Mouse (Mus musculus) olfactory bulb, adult 2 months (tissue): ENCODE results near the gene Hcfc2. TPM values are rescaled to one million over a fixed set of nuclear protein-coding genes. Genes with fewer than 3 reads are reported as not detected.

Experiments used
- H3K27ac ChIP-seq: fragments of 200-500 bp; 2 replicates; pipeline ENCODE4 v1.5.1; 2012; ENCODE audit warnings: low read depth, low read length; ENCODE audit not compliant: insufficient read depth
- H3K4me1 ChIP-seq: fragments of 200-500 bp; 2 replicates; pipeline ENCODE4 v1.6.1; 2012; ENCODE audit warnings: low read length; ENCODE audit not compliant: control insufficient read depth, insufficient read depth
- H3K4me3 ChIP-seq: fragments of 200-500 bp; 2 replicates; pipeline ENCODE4 v1.5.1; 2012; ENCODE audit warnings: mild to moderate bottlenecking, low read depth, low read length, moderate library complexity; ENCODE audit not compliant: insufficient read depth
- CTCF ChIP-seq: fragments of 200-500 bp; IDR thresholded peaks from 2 replicates; pipeline ENCODE4 v1.5.1; 2012; ENCODE audit warnings: low read depth, mild to moderate bottlenecking, low read length, moderate library complexity; ENCODE audit not compliant: insufficient read depth
- POLR2A ChIP-seq: fragments of 200-500 bp; IDR thresholded peaks from 2 replicates; pipeline ENCODE4 v1.6.1; 2012; ENCODE audit warnings: mild to moderate bottlenecking, low read depth, low read length, moderate library complexity; ENCODE audit not compliant: insufficient read depth
- WGBS: fragments of 180-500 bp; shearing (Covaris S2); methylation state at CpG from one replicate; pipeline ENCODE4 v1.1.7; 2018; 5-methylcytosine and 5-hydroxymethylcytosine counted together
- polyA plus RNA-seq: library from polyadenylated mRNA; stranded (reverse); fragments of >200 nt; gene quantifications from 2 replicates; pipeline ENCODE4 v1.2.4, GENCODE M21; 2012; ENCODE audit warnings: low replicate concordance; ENCODE audit not compliant: missing spikeins, insufficient read depth, insufficient read length

The Hcfc2 gene
- polyA plus RNA-seq, 1 experiment, result not detected

DNA sequence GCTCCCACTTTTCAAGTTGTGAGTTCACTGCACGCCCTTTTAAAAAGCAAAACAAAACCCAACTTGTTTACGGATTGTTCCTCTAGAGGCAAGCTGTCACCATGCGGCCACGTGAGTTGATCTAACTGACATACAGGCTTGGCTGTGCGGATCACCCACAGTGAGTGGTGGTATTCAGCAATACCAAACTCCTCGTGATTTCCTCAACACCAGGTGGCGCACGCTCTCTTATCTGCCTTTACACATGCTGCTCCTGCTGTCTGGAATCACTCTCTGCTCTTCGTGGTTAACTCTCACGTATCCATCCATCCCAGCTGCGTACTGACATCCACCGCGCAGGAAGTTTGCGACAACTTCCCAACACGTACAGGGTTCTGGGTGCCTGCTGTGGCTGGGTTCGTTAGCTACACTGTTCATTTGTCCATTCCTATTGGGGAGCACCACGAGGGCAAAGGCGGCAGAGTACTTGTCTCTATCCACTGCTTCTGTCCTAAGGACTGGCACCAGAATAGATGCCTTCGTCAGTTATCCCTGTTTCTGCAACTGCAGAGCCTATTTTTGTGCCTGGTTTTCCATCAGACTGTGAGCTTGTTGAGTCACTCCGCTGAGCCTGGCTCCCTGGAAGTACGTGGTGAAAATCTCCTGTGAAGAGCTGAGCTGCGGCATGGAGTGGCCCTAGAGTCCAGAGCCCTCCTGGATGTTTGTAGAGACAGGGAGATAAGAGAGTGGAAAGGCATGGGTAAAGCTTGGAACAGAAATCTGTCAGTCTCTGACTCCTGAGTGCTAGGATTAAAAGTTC is 29.3 kb upstream of the Hcfc2 start:
- TF ChIP-seq POLR2A, result no peak
- peak; percentile 60; the same call in 1 of the 2 replicates for TF ChIP-seq CTCF
- Histone ChIP-seq H3K4me3 (peak overlapping the region; percentile 36), H3K4me1 (peaks cover 2% of the 10 kb centered on the region; the same call in 1 of the 2 replicates), H3K27ac (no peak overlapping the region)
- 14% methylated on average over 22 of the region's 22 CpGs for WGBS

DNA sequence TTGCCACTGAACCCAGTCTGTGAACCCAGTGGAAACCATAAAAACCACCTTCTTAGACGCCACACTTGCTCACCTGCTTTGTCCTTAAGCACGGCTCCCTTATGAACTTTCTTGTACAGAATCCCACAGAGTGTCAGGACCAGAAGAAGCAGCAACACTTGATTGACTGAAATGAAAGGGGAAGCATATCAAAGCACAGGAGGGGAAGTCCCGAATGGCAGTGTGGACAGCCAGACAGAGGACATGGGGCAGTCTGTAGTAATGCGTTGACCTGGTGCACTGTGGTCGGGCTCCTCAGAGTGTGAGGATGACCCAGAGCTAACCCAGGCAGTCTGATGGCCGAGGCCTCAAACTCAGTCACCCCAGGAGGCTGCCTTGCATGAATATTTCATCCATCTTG is 25.8 kb upstream of the Hcfc2 start:
- TF ChIP-seq POLR2A, result no peak
- no peak for TF ChIP-seq CTCF
- Histone ChIP-seq H3K4me1 (peaks cover 2% of the 10 kb centered on the region; the same call in 1 of the 2 replicates), H3K27ac (no peak overlapping the region), H3K4me3 (no peak overlapping the region)
- WGBS, result 87% methylated on average over 6 of the region's 6 CpGs

DNA sequence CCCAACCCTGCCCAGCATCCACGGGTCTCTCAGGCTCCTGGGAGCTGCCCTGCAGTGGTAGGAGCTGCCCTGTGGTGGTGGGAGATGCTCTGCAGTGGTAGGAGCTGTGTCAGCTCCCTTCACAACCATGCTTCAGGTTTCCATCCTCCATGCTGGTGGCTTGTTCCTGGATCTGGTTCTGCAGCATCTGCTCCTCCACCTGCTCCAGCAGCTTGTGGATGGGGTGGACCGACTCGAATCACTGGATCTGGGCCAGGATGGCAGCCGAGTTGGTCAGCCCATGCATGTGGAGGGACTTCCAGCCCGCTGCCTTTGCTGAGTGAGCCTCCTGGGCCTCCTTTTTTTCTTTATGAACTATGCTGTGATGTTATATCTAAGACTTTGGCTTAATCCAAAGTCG is 19.0 kb upstream of the Hcfc2 start:
- Histone ChIP-seq H3K27ac (no peak overlapping the region), H3K4me3 (no peak overlapping the region), H3K4me1 (no peaks in the 10 kb centered on the region)
- TF ChIP-seq CTCF (no peak), POLR2A (no peak)
- 71% methylated on average over 6 of the region's 6 CpGs for WGBS

DNA sequence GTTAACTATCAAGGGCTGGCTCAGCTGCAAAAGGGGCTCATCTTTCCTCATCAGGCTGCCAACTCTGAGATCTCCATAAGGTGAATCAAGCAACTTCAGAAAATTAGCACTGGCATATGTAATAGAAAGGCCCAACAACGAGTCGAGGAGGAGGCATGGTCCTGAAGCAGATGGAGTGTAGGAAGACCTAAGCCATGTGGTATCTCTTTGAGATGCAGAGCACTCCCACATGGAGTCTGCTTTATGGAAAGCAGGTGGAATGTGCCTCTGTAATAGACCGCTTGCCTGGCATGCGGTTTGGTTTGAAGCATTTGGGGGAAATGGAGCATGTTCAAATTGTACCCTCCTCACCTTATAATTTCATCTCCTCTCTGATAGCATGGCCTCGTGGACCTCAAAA is 15.2 kb upstream of the Hcfc2 start:
- no peak overlapping the region for H3K4me3 ChIP-seq
- WGBS, result 76% methylated on average over 5 of the region's 5 CpGs
- no peak for TF ChIP-seq CTCF
- no peak for TF ChIP-seq POLR2A
- no peaks in the 10 kb centered on the region for H3K4me1 ChIP-seq
- H3K27ac ChIP-seq, result no peak overlapping the region

DNA sequence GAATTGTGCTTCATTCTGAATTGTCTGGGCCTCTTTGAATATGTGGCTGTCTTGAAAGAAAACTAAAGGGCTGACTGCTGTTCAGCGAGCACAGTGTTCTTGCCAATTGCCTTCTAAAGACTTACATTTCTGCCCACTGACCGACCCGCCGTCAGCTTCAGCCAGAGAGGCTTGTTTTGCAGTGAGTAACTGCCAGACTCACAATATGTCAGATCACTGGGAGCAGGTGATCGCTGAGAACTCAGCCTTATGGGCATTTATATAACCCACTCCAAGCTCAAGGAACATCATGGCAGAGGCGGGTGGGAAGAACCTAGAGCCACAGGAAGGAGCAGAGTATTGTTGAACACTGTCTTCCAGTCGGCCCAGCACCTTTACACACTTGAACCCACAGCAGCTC is 14.3 kb upstream of the Hcfc2 start:
- whole genome bisulfite sequencing, result 56% methylated on average over 7 of the region's 7 CpGs
- H3K27ac ChIP-seq, result no peak overlapping the region

DNA sequence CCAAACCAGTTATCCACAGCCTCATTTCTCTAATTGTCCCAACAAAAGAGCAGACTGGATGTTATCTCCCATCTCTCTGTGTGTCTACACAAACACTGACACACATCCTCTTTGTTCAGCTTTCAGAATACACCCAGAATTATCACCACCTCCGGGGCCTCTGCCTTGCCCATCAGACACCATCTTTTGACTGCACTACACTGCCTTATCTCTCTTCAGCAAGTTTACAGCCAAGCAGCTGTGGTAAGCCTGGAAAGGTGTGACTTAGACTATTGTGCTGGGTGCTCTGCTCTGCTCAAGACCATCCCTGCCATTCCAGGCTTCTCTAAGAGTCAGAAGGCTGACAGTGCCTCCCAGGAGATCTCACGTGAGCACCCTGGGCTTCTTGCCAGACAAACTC is 10.5 kb upstream of the Hcfc2 start:
- TF ChIP-seq CTCF (no peak), POLR2A (no peak)
- Histone ChIP-seq H3K4me3 (no peak overlapping the region), H3K27ac (no peak overlapping the region), H3K4me1 (peaks cover 3% of the 10 kb centered on the region; the same call in 1 of the 2 replicates)
- 75% methylated on average over 2 of the region's 2 CpGs for WGBS

More for the DNA sequence above, 14.3 kb upstream of the Hcfc2 start:
- Histone ChIP-seq H3K4me1 (no peaks in the 10 kb centered on the region), H3K4me3 (no peak overlapping the region)
- no peak for TF ChIP-seq POLR2A
- TF ChIP-seq CTCF, result no peak

DNA sequence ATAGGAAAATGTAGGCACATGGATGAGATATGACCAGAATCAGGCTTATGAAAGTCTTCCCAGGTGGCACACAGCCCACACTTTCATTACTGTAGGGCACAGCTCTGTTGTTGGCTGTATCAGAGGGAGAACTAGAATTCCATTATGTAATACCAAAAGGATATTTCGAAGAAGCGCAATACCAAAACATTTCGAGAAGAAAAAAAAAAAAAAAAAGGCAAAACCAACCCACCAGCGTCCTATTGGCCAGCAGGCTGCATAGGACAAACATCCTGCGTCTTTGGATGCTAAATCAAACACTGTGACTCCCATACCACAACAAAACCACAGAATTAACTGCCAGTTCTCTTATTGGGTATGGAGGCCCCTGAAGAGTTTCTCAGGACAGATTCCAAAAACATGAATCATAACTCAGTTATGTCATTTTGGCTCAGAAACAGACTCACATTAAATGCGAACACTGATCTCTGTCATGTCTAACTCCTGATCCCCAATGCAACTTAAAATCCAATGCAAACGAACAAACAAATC is 6.2 kb upstream of the Hcfc2 start:
- no peak overlapping the region for H3K27ac ChIP-seq
- H3K4me1 ChIP-seq, result peaks cover 5% of the 10 kb centered on the region; the same call in 1 of the 2 replicates
- TF ChIP-seq CTCF, result no peak
- no peak for TF ChIP-seq POLR2A
- H3K4me3 ChIP-seq, result no peak overlapping the region
- WGBS, result 74% methylated on average over 7 of the region's 7 CpGs

DNA sequence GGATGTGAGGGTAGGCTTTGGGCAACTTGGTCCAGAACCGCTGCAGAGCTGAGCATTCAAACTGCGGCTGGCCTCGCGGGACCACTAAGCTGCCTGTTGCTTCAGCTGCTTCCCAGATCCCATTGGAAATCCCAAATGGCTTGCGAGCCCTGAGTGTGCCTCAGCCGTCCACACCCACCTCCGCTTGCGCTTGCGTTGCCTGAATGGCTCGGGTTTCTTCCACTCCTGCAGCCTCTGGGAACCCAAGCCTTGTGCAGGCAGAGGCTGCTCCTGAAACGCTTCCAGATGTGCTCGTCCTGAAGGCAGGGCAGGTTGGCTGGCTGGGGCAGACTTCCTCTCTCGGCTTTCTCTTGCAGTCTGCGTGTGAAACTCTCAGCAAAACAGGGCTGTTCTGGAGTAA is 5.5 kb upstream of the Hcfc2 start, which contains the start of gene Glt8d2:
Gene Glt8d2, minus strand, starts transcription at position 157 of the 400 bp plus-strand sequence.
- Histone ChIP-seq H3K27ac (no peak within 1 kb of the TSS), H3K4me3 (peak within 1 kb of the TSS; percentile 14; the same call in 1 of the 2 replicates), H3K4me1 (peaks cover 5% of the 10 kb centered on the region; the same call in 1 of the 2 replicates)
- WGBS, result 4% methylated on average over 14 of the region's 14 CpGs
- TF ChIP-seq CTCF (no peak), POLR2A (no peak)

DNA sequence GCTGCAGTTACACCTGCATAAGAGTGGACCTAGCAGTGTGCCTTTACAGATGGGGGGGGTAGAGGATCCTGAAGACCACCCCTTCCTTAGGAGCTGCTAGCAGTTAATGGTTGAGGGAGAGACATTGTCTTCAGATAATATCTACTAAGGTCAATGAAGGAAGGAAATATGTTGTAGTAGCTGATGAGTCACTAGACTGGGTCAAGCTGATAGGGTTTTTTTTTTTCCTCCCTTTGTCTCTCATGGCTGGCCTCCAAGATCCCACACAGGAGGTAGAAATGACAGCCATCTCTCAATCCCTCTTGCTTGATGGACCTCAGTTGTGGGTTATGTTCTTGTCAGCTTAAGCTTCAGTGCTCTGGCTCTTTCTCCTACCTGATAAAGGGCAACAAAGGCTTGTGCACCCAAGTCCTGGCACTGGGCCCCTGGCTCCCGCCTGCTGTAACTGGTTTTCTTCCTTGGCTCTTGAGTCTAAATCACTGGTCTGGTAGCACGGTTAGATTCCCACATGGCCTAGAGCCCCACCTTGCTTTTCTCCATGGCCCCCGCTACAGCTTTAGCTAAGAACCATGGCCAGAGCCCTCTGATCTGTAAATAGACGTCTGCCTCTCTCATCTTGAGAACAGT is 606 bp downstream of the Hcfc2 start:
- no peak overlapping the region for H3K27ac ChIP-seq

More for the DNA sequence above, 606 bp downstream of the Hcfc2 start:
- TF ChIP-seq POLR2A, result no peak
- no peak for TF ChIP-seq CTCF
- H3K4me1 ChIP-seq, result peaks cover 7% of the 10 kb centered on the region; the same call in 1 of the 2 replicates
- WGBS, result 76% methylated on average over 4 of the region's 4 CpGs
- H3K4me3 ChIP-seq, result no peak overlapping the region
